Comparison of ENCODE assay signal across 8 mouse cellular contexts in genomic region chr7:133856278-133856677, GRCm38 (mm10).
DNase-seq lines count a peak whose midpoint lies in the region; ATAC-seq and TF ChIP-seq lines count a peak whose summit lies in the region.

No protein-coding gene starts in this region.

- peak; percentile 68 for DNase-seq in ES-E14 (ENCODE audit: low read depth, low spot score)
- DNase-seq in heart, postnatal 0 days (ENCODE audit: low spot score) = peak; percentile 79
- peak; percentile 83 for DNase-seq in layer of hippocampus, adult 11-12 months (ENCODE audit: low spot score)
- peak; percentile 60 for DNase-seq in lung, adult 2 months
- DNase-seq in thymus, postnatal 36 days = peak; percentile 13 to 18

- no peak overlapping the region for H3K9ac ChIP-seq in ES-E14 (ENCODE audit: insufficient read depth, low read depth, low read length, poor library complexity, severe bottlenecking)
- no peak overlapping the region for H3K9ac ChIP-seq in heart, postnatal 0 days (replicated peaks; ENCODE audit: low read depth, low read length)

- no peak overlapping the region for H3K4me3 ChIP-seq in ES-E14 (ENCODE audit: insufficient read depth in 1 of 2, low read depth in 1 of 2, low read length in 2 of 2, poor library complexity in 1 of 2, severe bottlenecking in 1 of 2)
- no peak overlapping the region for H3K4me3 ChIP-seq in bone marrow macrophage, adult 2 months (ENCODE audit: insufficient read depth, low read length)
- no peak overlapping the region for H3K4me3 ChIP-seq in embryonic fibroblast, embryonic 13.5 days (ENCODE audit: insufficient read depth, low read length)
- no peak overlapping the region for H3K4me3 ChIP-seq in heart, postnatal 0 days (ENCODE audit: low read depth, low read length)
- no peak overlapping the region for H3K4me3 ChIP-seq in lung, adult 2 months (replicated peaks; ENCODE audit: extremely low read depth, low read depth, low read length)
- no peak overlapping the region for H3K4me3 ChIP-seq in olfactory bulb, adult 2 months (ENCODE audit: insufficient read depth, low read depth, low read length)

- WGBS in heart, postnatal 0 days = 4% methylated on average over 3 of the region's 3 CpGs
- 31% methylated on average over 3 of the region's 3 CpGs for WGBS in lung, adult 2 months
- WGBS in olfactory bulb, adult 2 months = 9% methylated on average over 3 of the region's 3 CpGs

- in situ Hi-C loops in ES-E14 (cut with MboI; ENCODE audit: low sequenced_read_pairs in 2 of 2, unreplicated experiment in 2 of 2) = loop anchor here in 1 of 2 experiments (10.0 to 25.0 kb wide), 3 partner anchors 369 to 681 kb away; no protein-coding TSS in a partner anchor

- H3K4me2 ChIP-seq in heart, postnatal 0 days (ENCODE audit: low read depth, low read length) = no peak overlapping the region

- H3K9me3 ChIP-seq in ES-E14 (ENCODE audit: control insufficient read depth, insufficient read depth, low read depth, low read length) = no peaks in the 10 kb centered on the region
- H3K9me3 ChIP-seq in heart, postnatal 0 days (replicated peaks; ENCODE audit: control insufficient read depth, low read length) = no peaks in the 10 kb centered on the region

- no peaks in the 10 kb centered on the region for H3K27me3 ChIP-seq in heart, postnatal 0 days (ENCODE audit: control insufficient read depth, insufficient read depth, low read length)

- no peak for TF ChIP-seq EP300 in heart, postnatal 0 days (IDR thresholded peaks at IDR 0.05; ENCODE audit: low read depth)

- H3K4me1 ChIP-seq in ES-E14 (ENCODE audit: control insufficient read depth in 2 of 2, insufficient read depth in 2 of 2, low read length in 2 of 2, poor library complexity in 1 of 2) = no peaks in the 10 kb centered on the region
- H3K4me1 ChIP-seq in bone marrow macrophage, adult 2 months (ENCODE audit: control insufficient read depth, insufficient read depth, low read length) = no peaks in the 10 kb centered on the region
- no peaks in the 10 kb centered on the region for H3K4me1 ChIP-seq in embryonic fibroblast, embryonic 13.5 days (ENCODE audit: control insufficient read depth, insufficient read depth, low read length)
- H3K4me1 ChIP-seq in heart, postnatal 0 days (ENCODE audit: control insufficient read depth, insufficient read depth) = no peaks in the 10 kb centered on the region
- no peaks in the 10 kb centered on the region for H3K4me1 ChIP-seq in lung, adult 2 months (ENCODE audit: control insufficient read depth, insufficient read depth, low read length)
- H3K4me1 ChIP-seq in olfactory bulb, adult 2 months (ENCODE audit: control insufficient read depth, insufficient read depth, low read length) = no peaks in the 10 kb centered on the region

- no peak for TF ChIP-seq POLR2A in bone marrow macrophage, adult 2 months (IDR thresholded peaks at IDR 0.05; ENCODE audit: borderline replicate concordance, low read depth, low read length)
- TF ChIP-seq POLR2A in embryonic fibroblast, embryonic 13.5 days (IDR thresholded peaks at IDR 0.05; ENCODE audit: low read depth, low read length) = no peak
- TF ChIP-seq POLR2A in lung, adult 2 months (IDR thresholded peaks at IDR 0.05; ENCODE audit: borderline replicate concordance, extremely low read depth, low read depth, low read length) = no peak
- no peak for TF ChIP-seq POLR2A in olfactory bulb, adult 2 months (IDR thresholded peaks at IDR 0.05; ENCODE audit: insufficient read depth, low read depth, low read length)

- H3K36me3 ChIP-seq in ES-E14 (ENCODE audit: control insufficient read depth, insufficient read depth, low read length, poor library complexity, severe bottlenecking) = no peaks in the 10 kb centered on the region
- no peaks in the 10 kb centered on the region for H3K36me3 ChIP-seq in heart, postnatal 0 days (replicated peaks; ENCODE audit: control insufficient read depth, insufficient read depth, low read length)

- TF ChIP-seq CTCF in bone marrow macrophage, adult 2 months (IDR thresholded peaks at IDR 0.05; ENCODE audit: low read depth, low read length) = peak; percentile 49
- TF ChIP-seq CTCF in embryonic fibroblast, embryonic 13.5 days (IDR thresholded peaks at IDR 0.05; ENCODE audit: borderline replicate concordance, insufficient read depth, low read length) = peak; percentile 88
- peak; percentile 99 for TF ChIP-seq CTCF in heart, postnatal 0 days (IDR thresholded peaks at IDR 0.05; ENCODE audit: low read depth)
- peak; percentile 79 for TF ChIP-seq CTCF in lung, adult 2 months (IDR thresholded peaks at IDR 0.05; ENCODE audit: insufficient read depth, low read length)
- peak; percentile 32; the same call in 1 of the 2 replicates for TF ChIP-seq CTCF in olfactory bulb, adult 2 months (IDR thresholded peaks at IDR 0.05; ENCODE audit: insufficient read depth, low read depth, low read length)

- H3K27ac ChIP-seq in ES-E14 (ENCODE audit: insufficient read depth, low read depth, low read length, poor library complexity, severe bottlenecking) = no peak overlapping the region
- H3K27ac ChIP-seq in bone marrow macrophage, adult 2 months (ENCODE audit: insufficient read depth, low read depth, low read length) = no peak overlapping the region
- H3K27ac ChIP-seq in embryonic fibroblast, embryonic 13.5 days (ENCODE audit: insufficient read depth, low read length) = no peak overlapping the region
- H3K27ac ChIP-seq in heart, postnatal 0 days (ENCODE audit: low read depth) = no peak overlapping the region
- H3K27ac ChIP-seq in olfactory bulb, adult 2 months (ENCODE audit: insufficient read depth, low read depth, low read length) = no peak overlapping the region

- peak; percentile 17 for ATAC-seq in heart, postnatal 0 days (ENCODE audit: insufficient read depth, low read depth)

TF ChIP-seq in ES-E14, 5 proteins besides CTCF, POLR2A, EP300 and RAD21:
- TF ChIP-seq ZC3H11A (IDR thresholded peaks at IDR 0.05; ENCODE audit: borderline replicate concordance, low read depth, low read length) (peak; percentile 99), CHD2 (IDR thresholded peaks at IDR 0.05; ENCODE audit: low read depth, low read length) (no peak)

Comparison
In these comparisons a context has a peak if more than half of its experiments do, and no peak if none do; other contexts are left out.
1. DNase-seq: peak in every context shown above with its lines; median percentile 83 in layer of hippocampus, adult 11-12 months; 79 in heart, postnatal 0 days; 68 in ES-E14; 60 in lung, adult 2 months; 16 in thymus, postnatal 36 days.
2. CTCF ChIP-seq: peak in every context shown above with its lines; median percentile 99 in heart, postnatal 0 days; 88 in embryonic fibroblast, embryonic 13.5 days; 79 in lung, adult 2 months; 49 in bone marrow macrophage, adult 2 months; 32 in olfactory bulb, adult 2 months.